Mouse (Mus musculus) kidney, adult 18-20 months (tissue): ENCODE data around the gene Notch2.

Source experiments
- DNase-seq: peaks from one replicate; pipeline ENCODE4 v3.0.0; 2021

The Notch2 gene

DNA sequence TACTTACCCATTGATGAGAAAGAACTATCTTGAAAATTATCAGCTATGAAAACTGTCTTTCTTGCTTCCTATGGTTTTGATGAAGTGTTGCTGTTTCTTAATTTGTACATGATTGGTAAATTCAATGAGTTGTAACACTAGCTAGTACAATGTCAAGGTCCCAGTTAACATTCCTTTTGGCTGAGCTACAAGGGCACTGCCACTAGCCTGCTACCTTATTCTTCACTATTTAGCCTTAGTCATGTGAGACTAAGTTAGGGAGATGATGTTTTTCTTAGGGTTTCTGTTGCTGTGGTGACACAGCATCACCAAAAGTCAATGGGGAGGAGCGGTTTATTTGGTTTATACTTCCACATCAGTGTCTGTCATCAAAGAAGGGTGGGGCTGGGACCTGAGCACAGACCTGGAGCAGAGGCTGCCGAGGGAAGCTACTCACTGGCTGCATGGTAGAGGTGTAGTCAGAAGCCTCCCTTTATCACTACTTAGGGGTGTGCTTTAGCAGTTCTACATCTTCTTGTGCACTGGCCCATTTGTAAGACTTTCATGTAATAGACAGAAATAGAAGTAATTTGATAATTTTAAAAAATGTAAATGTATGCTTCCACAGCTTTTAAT is 66.4 kb downstream of the Notch2 start:
- no peak for DNase-seq

DNA sequence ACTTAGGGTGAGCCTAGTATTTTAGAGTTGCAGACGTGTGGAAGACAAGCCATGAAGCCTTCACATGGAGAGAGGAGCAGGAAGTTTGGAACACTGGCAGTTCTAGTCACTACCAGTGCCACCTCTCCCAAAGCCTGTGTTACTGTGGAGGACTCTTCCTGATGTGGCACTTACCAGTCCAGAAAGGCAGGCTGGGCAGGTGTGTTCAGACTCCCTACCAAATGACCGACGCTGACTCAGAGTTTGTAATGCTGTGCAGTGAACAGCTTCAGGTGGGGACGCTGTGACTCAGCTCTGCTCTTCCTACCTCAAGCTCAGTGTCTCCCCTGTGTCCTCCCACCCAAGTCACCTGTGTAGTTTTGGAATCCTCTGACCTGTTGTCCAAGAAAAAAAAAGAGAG is 67.3 kb downstream of the Notch2 start:
- no peak for DNase-seq

DNA sequence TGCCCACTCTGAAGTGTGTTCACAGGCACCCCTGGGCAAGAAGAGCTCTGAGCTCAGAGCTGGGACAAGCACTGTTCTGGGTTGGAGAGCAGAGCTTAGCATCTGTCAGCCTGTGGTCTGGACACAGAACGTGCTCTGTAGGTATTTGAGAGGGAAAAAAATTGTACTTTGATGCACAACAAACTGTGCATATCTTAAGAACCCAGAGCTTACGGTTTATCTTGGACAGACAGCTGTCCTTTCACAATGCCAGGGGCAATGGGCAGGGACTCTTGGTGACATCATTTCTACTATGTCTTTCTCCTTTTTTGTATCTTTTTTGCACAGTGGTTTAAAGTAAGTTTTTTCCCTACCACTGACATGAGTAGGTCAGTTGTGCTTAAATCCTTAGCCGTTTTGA is 68.9 kb downstream of the Notch2 start:
- DNase-seq = no peak

DNA sequence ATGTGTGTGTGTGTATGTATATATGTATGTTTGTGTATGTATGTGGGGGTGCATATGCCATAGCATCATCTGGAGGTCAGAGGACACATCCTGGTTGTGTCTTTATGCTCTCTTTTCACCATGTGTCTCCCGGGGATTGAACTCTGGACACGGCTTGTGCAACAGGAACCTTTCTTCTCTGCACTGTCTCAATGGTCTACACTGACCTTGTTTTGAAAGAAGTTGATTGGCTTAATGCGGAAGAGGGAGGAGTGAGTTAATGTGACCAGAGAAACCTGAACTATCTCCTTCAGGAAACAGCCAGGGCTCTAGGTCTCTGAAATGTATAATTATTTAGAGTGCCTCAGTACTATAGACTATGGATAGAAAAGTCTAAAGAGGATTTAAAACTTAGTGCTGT is 69.6 kb downstream of the Notch2 start:
- no peak for DNase-seq

GRCm38 (mm10) chr3:98084061-98084655 is 70.8 kb downstream of the Notch2 start:
- no peak for DNase-seq

- no peak for DNase-seq
Measured at GRCm38 (mm10) chr3:98084870-98085269, 71.5 kb downstream of the Notch2 start.

DNA sequence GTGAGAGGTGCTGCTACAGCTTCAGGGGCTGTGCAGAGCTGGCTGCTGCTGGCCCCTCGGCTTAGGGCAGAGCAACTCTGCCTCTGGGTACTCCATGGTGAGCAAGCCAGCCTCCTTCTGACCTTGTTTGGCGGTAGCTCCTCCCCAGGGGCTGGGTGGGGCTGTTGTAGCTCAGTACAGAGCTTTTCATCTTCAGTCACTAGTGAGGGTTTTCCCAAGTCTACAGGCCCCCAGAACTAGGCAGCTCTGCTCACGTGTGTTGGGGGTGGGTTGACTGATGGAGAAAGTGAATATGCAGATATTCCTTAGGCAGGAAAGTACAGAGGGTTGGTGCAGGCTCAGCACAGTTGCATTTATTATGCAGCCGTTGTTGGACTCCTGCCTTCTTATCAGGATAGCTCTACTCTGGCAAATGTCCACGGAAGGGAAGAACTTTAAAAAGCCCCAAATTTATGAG is 72.5 kb downstream of the Notch2 start:
- DNase-seq = no peak

DNA sequence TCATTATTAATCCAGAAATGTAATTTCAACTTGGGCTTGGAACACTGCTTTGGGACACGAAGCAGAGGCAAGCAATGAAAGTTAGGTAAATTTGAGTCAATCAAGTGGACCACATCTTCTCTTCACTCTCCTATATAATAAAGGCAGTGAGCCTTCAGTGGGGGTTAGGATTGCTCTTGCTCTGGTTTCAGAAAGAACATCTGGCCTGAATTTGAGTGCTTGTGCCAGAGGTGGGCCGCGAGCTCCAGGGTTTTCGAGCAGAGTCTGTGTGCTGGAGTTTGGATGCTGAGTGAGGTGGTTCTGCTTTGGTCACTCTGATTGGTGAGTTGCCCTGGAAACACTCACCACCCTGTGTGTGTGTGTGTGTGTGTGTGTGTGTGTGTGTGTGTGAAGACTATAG is 73.1 kb downstream of the Notch2 start:
- DNase-seq = no peak

DNA sequence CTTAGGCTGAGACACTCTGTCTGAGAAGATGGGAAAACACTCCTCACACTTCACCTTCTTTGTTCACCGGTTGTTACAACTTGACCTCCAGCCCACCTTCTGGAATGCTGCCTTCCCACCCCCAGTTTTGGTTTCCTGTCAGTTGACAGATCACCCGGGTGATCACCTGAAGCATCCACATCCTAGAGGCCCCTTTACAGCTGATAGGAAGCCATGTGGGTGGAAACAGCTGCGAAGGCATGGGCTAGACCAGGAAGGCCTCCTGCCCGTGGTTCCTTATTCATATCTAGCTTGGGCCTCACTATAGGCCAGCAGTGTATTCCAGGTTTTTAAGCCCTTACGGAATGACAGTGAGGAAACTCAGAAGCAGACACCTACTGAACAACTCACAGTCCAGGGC is 73.5 kb downstream of the Notch2 start:
- no peak for DNase-seq

- DNase-seq = no peak
Measured at GRCm38 (mm10) chr3:98087551-98087950, 74.2 kb downstream of the Notch2 start.

DNA sequence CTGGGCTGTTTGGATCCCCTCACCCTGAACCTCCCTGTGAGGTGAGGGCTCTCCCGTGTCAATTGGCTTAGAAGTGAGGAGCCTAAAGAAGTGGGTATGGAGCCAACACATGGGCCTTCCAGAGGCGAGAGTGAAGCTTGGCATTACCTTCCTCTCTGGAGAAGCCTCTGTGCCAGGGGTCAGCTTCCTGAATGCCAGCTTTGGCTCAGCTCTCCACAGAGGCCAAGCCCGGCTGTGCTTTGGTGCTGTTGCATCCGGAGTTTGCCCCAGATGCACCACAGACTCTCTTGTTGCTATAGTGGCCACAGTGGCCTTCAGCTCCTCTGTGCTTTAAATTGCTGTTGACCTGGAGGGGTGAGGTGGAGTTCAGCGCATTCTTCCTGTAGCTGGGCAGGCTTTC is 76.4 kb downstream of the Notch2 start:
- DNase-seq = no peak

DNA sequence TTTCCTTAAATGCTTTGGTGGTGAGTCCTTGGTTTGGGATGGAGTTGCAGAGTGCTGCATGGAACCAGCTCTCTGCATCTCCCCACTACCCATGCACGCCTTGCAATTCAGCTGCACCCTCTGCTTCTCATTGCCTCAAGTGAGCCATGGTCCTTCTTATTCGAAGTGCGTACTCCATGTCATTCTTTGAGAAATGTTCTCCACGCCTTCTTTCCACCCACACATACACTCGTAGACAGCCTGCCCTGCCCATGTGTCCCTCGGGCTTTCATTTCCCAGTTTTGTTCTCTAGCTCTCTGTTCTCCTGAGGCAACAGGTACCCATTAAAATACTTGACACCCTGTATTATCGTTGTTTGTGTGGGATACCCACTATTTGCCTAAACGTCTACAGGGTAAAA is 76.8 kb downstream of the Notch2 start:
- no peak for DNase-seq

DNA sequence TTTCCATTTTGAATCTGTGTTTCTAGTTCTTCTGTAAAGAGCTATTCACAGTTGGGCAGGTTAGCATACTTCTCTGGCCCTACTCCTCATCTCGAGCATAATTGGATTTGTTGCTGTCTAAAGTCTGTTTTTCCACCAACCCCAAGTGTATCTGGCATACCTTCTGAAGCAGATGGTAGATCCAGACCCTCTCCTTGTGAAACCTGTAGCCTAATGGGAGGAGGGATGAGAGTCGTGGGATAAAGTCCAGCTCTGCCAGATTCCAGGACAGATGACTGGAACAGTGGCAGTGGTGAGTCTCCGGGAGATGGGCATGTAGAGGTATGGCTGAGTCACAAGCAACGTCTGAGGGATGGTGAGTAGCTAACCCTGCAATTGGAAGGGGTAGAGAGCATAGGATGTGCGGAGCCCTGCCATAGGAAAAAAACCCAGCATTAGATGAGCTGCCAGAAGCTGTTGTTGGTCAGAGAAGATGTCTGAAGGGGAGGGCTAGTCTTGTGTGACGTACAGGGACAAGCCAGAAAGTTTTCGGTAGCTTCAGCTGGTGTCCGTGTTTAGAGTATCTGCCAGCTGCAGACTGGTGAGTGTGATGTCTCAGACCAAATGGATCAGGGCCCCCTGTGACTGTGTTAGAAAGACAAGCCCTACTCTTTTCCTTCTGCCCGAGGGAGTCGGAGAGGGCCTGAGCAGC is 79.5 kb downstream of the Notch2 start:
- DNase-seq = no peak

- no peak for DNase-seq
Measured at GRCm38 (mm10) chr3:98093954-98094353, 80.6 kb downstream of the Notch2 start.

DNA sequence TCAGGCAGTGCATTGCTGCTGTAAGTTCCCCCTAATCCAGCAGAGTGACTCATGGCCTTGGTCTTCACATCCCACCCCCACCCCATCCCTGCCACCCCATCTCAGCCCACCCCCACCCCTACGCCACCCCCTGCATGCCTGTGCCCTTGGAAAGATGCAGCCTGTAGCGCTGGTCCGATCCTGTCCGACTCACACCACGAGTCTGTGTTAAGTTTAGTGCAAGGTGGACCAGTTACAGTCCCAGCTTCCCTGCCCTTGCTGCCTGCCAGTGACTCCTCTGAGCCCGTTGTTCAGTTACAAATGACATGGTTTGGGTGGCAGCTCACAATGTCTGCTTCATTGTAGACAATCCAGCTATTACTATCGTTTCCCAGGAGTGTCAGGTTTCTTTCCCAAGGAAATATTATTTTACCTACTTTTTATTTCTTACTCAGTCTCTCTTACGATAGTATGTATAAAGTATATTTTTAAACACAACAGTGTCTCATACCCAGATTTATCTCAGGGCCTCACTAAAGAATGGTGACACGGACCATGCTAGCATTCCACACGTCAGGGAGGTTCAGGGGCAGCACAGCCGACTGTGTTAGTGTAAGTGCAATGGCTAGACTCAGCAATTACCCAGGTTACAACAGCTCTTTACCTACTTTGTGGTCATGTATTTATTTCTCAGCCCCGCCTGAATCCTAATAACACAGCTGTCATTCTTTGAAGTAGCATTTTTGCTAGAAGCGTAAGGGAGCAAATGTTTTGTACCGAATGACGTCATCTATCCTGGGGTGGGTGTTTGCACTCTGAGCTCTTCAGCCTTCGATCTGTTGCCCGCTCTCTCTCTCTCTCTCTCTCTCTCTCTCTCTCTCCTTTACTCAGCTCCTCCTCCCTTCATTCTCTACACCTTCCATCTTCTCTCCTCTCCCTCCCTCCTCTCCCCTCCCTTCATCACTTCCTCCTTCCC is 81.6 kb downstream of the Notch2 start:
- DNase-seq = no peak

DNA sequence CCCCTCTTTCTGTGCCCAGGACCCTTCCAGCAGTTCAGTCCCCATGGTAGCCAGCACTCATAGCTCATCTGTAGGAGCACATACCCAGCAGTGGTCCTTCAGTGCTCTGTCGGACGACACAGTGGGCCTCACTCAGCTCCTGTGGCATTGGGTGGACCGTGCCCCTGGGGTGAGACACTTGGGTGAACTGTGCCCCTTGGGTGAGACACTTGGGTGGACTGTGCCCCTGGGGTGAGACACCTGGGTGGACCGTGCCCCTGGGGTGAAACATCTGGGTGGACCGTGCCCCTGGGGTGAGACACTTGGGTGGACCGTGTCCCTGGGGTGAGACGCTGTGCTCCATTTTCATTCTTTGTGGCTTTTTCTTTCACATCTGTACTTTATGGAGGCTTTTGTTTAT is 83.7 kb downstream of the Notch2 start:
- no peak for DNase-seq

GRCm38 (mm10) chr3:98098676-98099075 is 85.3 kb downstream of the Notch2 start:
- DNase-seq = peak; percentile 68

- DNase-seq = no peak
Measured at GRCm38 (mm10) chr3:98099287-98099686, 86.0 kb downstream of the Notch2 start.

GRCm38 (mm10) chr3:98101541-98101940 is 88.2 kb downstream of the Notch2 start:
- DNase-seq = no peak

DNA sequence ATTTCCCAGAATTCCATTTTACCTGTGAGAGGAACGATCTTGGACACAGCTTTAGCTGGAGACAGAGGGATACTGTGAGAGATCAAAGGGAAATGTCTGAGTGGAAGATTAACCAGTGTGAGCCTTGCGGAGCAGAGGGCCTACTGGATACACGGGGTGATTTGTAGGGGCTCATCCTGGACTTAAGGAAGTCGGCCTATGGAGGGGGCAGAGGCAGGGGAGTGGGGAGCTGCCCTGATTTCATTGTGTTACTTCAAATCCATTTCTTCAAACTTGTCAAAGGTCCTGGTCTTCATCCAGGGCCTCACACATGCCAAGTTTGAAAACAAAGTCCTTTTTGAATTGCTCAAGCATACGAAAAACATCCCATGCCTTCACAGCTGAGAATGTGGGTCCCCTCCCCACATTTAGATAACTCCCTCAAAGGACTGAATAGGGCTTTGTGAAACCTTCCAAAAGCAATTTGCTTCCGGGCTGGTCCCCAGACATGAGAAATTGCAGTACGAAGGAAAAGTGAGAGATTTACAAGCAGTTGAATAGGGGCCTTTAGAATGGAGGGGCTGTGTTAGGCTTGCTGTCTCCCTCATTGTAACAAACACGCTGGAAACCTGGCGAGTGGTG is 91.6 kb downstream of the Notch2 start:
- DNase-seq = peak; percentile 53

- DNase-seq = no peak
Measured at GRCm38 (mm10) chr3:98105496-98105895, 92.2 kb downstream of the Notch2 start.

GRCm38 (mm10) chr3:98106115-98106514 is 92.8 kb downstream of the Notch2 start:
- DNase-seq = no peak
